Mouse (Mus musculus): ENCODE data around the gene Olfr1230.

Gene Olfr1230

GRCm38 (mm10) chr2:89297168-89297567, at the start of gene Olfr1230:
Gene Olfr1230 (minus strand): TSS chr2:89297268.
- no peak for DNase-seq (ENCODE audit: low read depth)

- DNase-seq (ENCODE audit: low read depth), result no peak
These were observed 45.2 kb upstream of the Olfr1230 start, which contains the start of gene Olfr1233 for GRCm38 (mm10) chr2:89342298-89342697. Gene Olfr1233 (minus strand): TSS chr2:89342398.

GRCm38 (mm10) chr2:89329575-89329974, 32.5 kb upstream of the Olfr1230 start, which contains the start of gene Olfr1232:
Gene Olfr1232 (minus strand): TSS chr2:89329675.
- no peak for DNase-seq (ENCODE audit: low read depth)

- DNase-seq (ENCODE audit: low read depth), result no peak
These were observed 9.9 kb upstream of the Olfr1230 start, which contains the start of gene Olfr1231 for GRCm38 (mm10) chr2:89306974-89307373. Gene Olfr1231 (minus strand): TSS chr2:89307074.

- DNase-seq (ENCODE audit: low read depth), result no peak
These were observed 9.2 kb downstream of the Olfr1230 start, which contains the start of gene Olfr1229 for GRCm38 (mm10) chr2:89287914-89288313. Gene Olfr1229 (minus strand): TSS chr2:89288014.

- no peak for DNase-seq (ENCODE audit: low read depth)
These were observed 43.1 kb downstream of the Olfr1230 start, which contains the start of gene Olfr1228 for GRCm38 (mm10) chr2:89253962-89254361. Gene Olfr1228 (minus strand): TSS chr2:89254062.

Measured in NIH3T3 (cell line).